Mouse (Mus musculus) neural tube, embryonic 14.5 days (tissue): ENCODE data around the gene Apol6. TPM values are rescaled to one million over a fixed set of nuclear protein-coding genes. Genes with fewer than 3 reads are reported as not detected.

ENCODE experiments used
- ATAC-seq: fragments of 200-750 bp; cut with Nextera tagmentation; 2 replicates; pipeline ENCODE4 v1.8.0; 2017; ENCODE audit warnings: low read depth, mild to moderate bottlenecking, moderate TSS enrichment, moderate library complexity
- H3K27ac ChIP-seq: fragments of 300-500 bp; sonication (generic); 2 replicates; pipeline ENCODE4 v1.5.1; 2014; ENCODE audit warnings: low read depth, mild to moderate bottlenecking, control low read depth, low read length, moderate library complexity, mixed read lengths
- H3K27me3 ChIP-seq: fragments of 300-500 bp; sonication (generic); 2 replicates; pipeline ENCODE4 v1.6.1; 2014; ENCODE audit warnings: low read length; ENCODE audit not compliant: control insufficient read depth, insufficient read depth
- H3K36me3 ChIP-seq: fragments of 300-500 bp; sonication (generic); 2 replicates; pipeline ENCODE4 v1.6.1; 2014; ENCODE audit warnings: low read length, mixed read lengths; ENCODE audit not compliant: control insufficient read depth, insufficient read depth
- H3K4me1 ChIP-seq: fragments of 300-500 bp; sonication (generic); 2 replicates; pipeline ENCODE4 v1.6.1; 2014; ENCODE audit warnings: low read length; ENCODE audit not compliant: control insufficient read depth, insufficient read depth
- H3K4me2 ChIP-seq: fragments of 300-500 bp; sonication (generic); 2 replicates; pipeline ENCODE4 v1.6.1; 2014; ENCODE audit warnings: mild to moderate bottlenecking, low read depth, low read length, control low read depth
- H3K4me3 ChIP-seq: fragments of 300-500 bp; sonication (generic); 2 replicates; pipeline ENCODE4 v1.5.1; 2014; ENCODE audit warnings: low read depth, low read length, control low read depth, mixed read lengths
- H3K9ac ChIP-seq: fragments of 300-500 bp; sonication (generic); replicated peaks from 2 replicates; pipeline ENCODE4 v1.6.1; 2014; ENCODE audit warnings: low read depth, mild to moderate bottlenecking, control low read depth, low read length, mixed read lengths
- H3K9me3 ChIP-seq: fragments of 300-500 bp; sonication (generic); 2 replicates; pipeline ENCODE4 v1.6.1; 2016; ENCODE audit warnings: low read length; ENCODE audit not compliant: control insufficient read depth
- WGBS: fragments of 180-500 bp; shearing (Covaris S2); extraction: QIAGEN DNeasy Blood & Tissue Kit; methylation state at CpG from one replicate; pipeline ENCODE4 v1.1.7; 2014; 5-methylcytosine and 5-hydroxymethylcytosine counted together
- polyA plus RNA-seq: library from polyadenylated mRNA; unstranded; fragments of >200 nt; fragmentation: Nextera tagmentation; extraction: Ambion mirVana; gene quantifications from 2 replicates; pipeline ENCODE4 v1.2.1, GENCODE M21; 2014

Apol6 gene
- polyA plus RNA-seq, 1 experiment from 2014 or later = 0.08 TPM

DNA sequence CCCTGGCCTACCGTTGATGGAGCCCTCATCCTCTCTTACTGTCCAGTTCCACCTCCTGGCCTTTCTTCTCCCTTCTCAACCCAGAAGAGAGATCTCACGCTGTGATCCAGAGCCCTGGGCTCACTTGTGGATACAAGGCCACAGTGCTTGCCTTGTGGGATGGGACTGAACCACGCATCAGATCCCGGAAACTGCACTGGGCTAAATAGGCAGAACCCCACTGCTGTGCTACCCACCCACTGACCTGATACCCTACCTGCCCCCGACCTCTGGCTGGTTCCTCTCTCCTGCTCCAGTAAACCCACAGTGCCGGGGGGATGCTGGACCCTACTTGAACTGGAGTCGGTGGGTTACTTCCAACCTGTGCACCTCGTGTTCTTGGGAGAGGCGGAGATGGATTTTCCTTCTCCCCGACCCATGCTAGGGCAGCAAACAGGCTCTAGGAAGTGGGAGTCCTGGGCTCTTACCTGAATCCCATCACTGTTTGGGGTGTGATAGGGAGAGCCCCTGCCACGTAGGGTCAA lies 26.3 kb downstream of the Apol6 start:
- peaks cover 2% of the 10 kb centered on the region; the same call in 1 of the 2 replicates for H3K4me1 ChIP-seq
- H3K4me3 ChIP-seq = no peak overlapping the region
- no peak overlapping the region for H3K9ac ChIP-seq
- no peak overlapping the region for H3K27ac ChIP-seq
- H3K4me2 ChIP-seq = no peak overlapping the region
- no peaks in the 10 kb centered on the region for H3K36me3 ChIP-seq
- H3K9me3 ChIP-seq = no peaks in the 10 kb centered on the region
- 91% methylated on average over 11 of the region's 11 CpGs for WGBS
- 0 out of 2 replicates have a peak, but pooled peaks have one; percentile 12 for ATAC-seq
- no peaks in the 10 kb centered on the region for H3K27me3 ChIP-seq

DNA sequence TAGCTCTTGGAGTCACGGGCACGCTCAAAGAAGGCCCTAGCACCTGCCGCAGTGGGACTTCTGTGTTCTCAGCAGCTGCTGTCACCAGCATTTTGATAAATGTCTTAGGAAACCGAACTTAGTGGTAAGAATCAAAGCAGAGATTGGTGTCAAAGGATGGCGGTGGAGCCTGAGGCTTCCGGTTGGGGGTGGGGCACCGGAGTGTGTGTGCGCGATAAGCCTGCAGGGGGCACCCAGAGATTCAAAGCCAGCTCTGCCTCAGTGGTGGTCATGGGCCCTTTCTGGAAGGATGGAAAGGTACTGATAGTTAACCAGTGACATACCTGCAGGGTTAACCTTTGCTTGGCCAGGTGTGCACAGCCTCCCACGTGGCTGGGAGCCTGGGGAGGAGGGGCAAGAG lies 27.0 kb downstream of the Apol6 start:
- Histone ChIP-seq H3K9ac (no peak overlapping the region), H3K4me3 (no peak overlapping the region), H3K27me3 (no peaks in the 10 kb centered on the region), H3K4me2 (no peak overlapping the region), H3K36me3 (peaks cover 3% of the 10 kb centered on the region; the same call in 1 of the 2 replicates), H3K4me1 (peaks cover 2% of the 10 kb centered on the region; the same call in 1 of the 2 replicates), H3K27ac (no peak overlapping the region), H3K9me3 (no peaks in the 10 kb centered on the region)
- WGBS = 24% methylated on average over 10 of the region's 10 CpGs
- 0 out of 2 replicates have a peak, but pooled peaks have one; percentile 52 for ATAC-seq

DNA sequence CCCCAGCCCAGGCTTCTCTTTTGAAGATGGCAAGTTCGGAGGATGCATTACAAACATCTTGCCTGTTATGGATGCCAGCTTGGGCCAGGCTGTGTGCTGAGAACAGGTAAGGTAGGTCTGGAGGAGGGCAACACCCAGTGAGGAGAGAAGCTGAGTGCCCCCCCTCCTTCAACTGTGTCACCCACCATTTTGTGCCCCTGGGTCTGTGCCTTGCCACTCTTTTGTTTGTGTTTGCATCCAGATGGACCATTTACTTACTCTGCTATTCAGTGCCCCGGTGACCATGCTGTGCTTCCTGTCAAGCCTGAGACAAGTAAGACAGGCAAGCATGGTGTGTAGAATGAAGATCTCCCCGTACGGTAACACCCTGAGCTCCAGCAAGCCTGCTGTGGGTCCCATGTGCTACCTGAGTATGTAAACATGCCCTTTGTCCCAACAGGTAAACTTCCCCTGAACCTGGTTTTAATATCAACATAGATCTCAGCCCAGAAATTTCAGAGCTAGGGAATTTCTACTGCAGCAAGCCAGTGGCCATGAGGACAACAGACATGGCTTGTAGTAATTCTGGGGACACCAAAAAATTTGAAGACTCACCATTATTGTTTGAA lies 28.1 kb downstream of the Apol6 start:
- H3K36me3 ChIP-seq = peaks cover 15% of the 10 kb centered on the region; the same call in 1 of the 2 replicates
- no peak overlapping the region for H3K4me2 ChIP-seq
- 68% methylated on average over 4 of the region's 4 CpGs for WGBS
- H3K9me3 ChIP-seq = no peaks in the 10 kb centered on the region
- no peak for ATAC-seq
- H3K27ac ChIP-seq = no peak overlapping the region
- H3K4me1 ChIP-seq = peaks cover 2% of the 10 kb centered on the region; the same call in 1 of the 2 replicates
- no peaks in the 10 kb centered on the region for H3K27me3 ChIP-seq
- no peak overlapping the region for H3K9ac ChIP-seq
- H3K4me3 ChIP-seq = no peak overlapping the region

DNA sequence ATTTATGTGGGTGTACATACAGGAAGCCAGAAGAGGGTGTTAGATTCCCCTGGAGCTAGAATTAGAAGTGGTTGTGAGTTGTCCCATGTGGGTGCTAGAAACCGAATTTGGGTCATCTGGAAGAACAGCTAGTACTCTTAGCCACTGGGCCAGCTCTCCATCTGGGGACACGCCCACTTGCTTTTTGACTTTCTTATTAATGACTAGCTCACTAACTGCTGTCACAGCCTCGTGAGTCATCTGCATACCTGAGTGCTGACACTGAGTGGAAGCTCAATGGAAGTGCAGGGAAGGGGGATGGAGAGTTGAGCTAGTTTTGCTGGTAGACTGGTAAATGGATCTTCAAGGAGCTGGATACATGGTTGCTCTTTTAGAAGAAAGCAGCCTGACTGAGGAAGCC lies 32.0 kb downstream of the Apol6 start:
- ATAC-seq = no peak
- H3K36me3 ChIP-seq = peaks cover 25% of the 10 kb centered on the region; the same call in 1 of the 2 replicates
- no peak overlapping the region for H3K9ac ChIP-seq
- H3K9me3 ChIP-seq = no peaks in the 10 kb centered on the region
- 82% methylated on average over 3 of the region's 3 CpGs for WGBS
- H3K4me2 ChIP-seq = no peak overlapping the region
- H3K4me1 ChIP-seq = peaks cover 2% of the 10 kb centered on the region; the same call in 1 of the 2 replicates
- no peak overlapping the region for H3K27ac ChIP-seq
- H3K4me3 ChIP-seq = no peak overlapping the region
- H3K27me3 ChIP-seq = no peaks in the 10 kb centered on the region

DNA sequence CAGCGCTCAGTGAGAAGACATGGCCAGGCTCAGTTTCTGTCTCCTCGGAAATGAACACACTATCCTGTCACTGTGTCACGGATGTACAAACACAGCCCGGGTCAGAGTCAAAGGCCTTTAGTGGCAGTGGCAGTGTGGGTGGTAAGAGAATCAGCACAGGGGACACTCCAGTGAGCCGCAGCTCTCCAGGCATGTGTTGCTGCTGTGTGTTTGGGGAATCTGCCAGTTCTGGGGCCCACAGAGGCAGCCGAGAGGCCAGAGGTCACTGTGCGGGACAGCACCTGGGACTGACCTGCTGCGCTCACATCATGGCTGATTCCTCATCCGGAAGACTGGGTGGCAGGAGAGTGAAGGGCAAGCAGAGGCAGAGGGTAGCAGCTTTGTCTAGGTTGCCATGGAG lies 33.4 kb downstream of the Apol6 start:
- WGBS = 92% methylated on average over 9 of the region's 9 CpGs
- ATAC-seq = no peak
- no peak overlapping the region for H3K27ac ChIP-seq
- peaks cover 30% of the 10 kb centered on the region; the same call in 1 of the 2 replicates for H3K36me3 ChIP-seq
- no peak overlapping the region for H3K4me3 ChIP-seq
- no peaks in the 10 kb centered on the region for H3K9me3 ChIP-seq
- H3K4me2 ChIP-seq = no peak overlapping the region
- no peaks in the 10 kb centered on the region for H3K27me3 ChIP-seq
- no peak overlapping the region for H3K9ac ChIP-seq
- no peaks in the 10 kb centered on the region for H3K4me1 ChIP-seq

DNA sequence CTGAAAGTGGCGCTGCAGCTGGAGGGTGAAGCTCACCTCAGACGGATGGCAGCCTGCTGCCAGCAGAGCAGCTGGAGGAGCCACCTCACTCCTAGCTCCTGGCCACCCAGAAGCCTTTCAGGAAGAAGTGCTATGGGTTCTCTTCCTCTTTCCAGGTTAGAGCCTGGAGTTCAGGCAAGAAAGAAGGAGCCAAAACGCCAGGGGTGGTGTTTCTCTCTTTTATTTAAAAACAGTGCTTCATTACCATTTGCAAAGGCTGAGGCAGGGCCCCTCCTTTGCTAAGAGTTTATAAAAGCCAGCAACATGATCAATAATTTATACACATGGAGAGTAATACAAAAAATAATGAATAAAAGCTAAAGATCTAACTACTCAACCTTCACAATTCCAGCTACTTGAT lies 34.3 kb downstream of the Apol6 start:
- WGBS = 54% methylated on average over 3 of the region's 3 CpGs
- Histone ChIP-seq H3K27ac (no peak overlapping the region), H3K4me1 (no peaks in the 10 kb centered on the region), H3K4me2 (no peak overlapping the region), H3K9ac (no peak overlapping the region), H3K36me3 (peaks cover 30% of the 10 kb centered on the region; the same call in 1 of the 2 replicates), H3K27me3 (no peaks in the 10 kb centered on the region), H3K9me3 (no peaks in the 10 kb centered on the region), H3K4me3 (no peak overlapping the region)
- no peak for ATAC-seq

DNA sequence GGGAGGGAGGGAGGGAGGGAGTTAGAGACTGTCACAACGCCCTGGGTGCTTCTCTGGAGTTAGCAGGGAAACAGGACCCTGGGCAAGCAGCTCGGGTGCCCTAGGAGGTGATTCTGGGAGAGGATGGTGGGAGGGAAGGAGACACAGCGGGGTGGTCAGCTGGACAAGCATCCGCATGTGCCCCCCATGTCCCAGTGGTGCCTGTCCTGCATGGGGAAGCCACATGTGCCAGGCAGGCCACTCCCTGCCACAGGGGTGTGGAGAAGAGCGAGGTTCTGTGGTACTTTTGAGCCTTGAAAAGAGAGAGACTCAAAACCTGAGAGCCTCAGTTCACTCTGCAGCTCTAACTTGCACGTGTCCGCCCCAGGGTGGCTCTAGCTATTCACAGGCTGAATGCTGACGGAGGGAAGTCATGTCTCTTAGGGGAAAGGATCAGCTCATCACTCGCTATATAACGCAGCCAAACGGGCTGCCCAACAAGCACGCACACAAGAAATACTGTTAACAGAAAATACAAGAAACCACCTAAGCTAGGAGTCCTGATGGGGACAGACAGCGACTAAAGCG lies 34.8 kb downstream of the Apol6 start:
- Histone ChIP-seq H3K27me3 (no peaks in the 10 kb centered on the region), H3K36me3 (peaks cover 30% of the 10 kb centered on the region; the same call in 1 of the 2 replicates), H3K9me3 (no peaks in the 10 kb centered on the region), H3K4me2 (no peak overlapping the region), H3K4me3 (no peak overlapping the region), H3K4me1 (no peaks in the 10 kb centered on the region), H3K9ac (no peak overlapping the region), H3K27ac (no peak overlapping the region)
- no peak for ATAC-seq
- WGBS = 68% methylated on average over 14 of the region's 14 CpGs

DNA sequence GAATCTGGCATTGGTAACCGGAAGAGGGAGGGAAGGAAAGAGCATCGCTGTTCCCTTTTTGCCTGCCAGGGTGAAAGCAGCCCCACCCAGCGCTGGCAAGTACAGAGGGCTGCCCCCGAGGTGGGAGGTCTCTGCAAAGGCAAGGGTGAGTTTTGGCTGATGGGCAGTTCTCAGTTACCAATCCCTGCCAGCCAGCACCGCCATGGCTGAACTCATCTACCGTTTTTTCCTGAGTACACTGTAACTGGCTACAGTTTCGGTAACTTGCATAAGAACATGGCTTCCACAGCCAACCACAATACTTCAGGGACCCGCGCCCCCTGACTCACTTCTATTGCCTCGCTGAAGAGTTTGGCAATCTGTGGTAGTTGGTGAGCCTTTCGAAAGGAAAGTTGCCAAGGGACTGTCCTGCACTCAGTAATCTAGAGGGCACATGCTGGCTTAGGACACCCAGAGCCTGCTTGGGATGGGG lies 35.4 kb downstream of the Apol6 start:
- WGBS = 80% methylated on average over 11 of the region's 11 CpGs
- Histone ChIP-seq H3K9ac (no peak overlapping the region), H3K4me1 (no peaks in the 10 kb centered on the region), H3K27me3 (no peaks in the 10 kb centered on the region), H3K4me3 (no peak overlapping the region), H3K36me3 (peaks cover 35% of the 10 kb centered on the region), H3K4me2 (no peak overlapping the region), H3K27ac (no peak overlapping the region), H3K9me3 (no peaks in the 10 kb centered on the region)
- no peak for ATAC-seq

DNA sequence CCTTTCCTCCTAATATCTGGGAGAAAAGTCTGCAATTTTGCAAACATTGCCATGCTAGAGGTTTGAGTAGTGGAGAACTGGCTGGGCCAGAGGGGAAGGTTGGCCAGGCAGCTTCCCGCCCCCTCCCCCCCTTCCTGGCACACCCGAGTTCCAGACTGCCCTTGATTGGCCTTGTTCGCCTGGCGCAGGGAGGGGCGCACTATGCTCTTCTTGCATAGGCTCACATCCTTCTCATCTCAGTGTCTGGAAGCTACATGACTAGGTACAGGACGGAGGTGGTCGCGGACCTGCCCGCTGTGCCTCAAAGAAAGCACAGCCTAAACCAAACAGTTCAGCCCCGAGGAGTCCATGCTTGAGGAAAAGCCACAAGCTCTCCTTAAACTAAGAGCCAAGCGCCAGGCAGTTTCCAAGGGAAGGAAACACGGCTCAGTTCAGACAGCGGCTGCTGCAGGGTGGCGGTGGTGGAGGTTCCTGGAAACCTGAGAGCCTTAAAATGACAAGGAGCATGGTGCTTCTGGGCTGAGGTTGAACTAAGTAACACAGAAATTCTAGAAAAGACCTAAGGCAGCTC lies 36.2 kb downstream of the Apol6 start:
- H3K4me1 ChIP-seq = no peaks in the 10 kb centered on the region
- no peaks in the 10 kb centered on the region for H3K27me3 ChIP-seq
- no peak overlapping the region for H3K9ac ChIP-seq
- no peak overlapping the region for H3K4me3 ChIP-seq
- 80% methylated on average over 14 of the region's 14 CpGs for WGBS
- no peak overlapping the region for H3K4me2 ChIP-seq
- no peaks in the 10 kb centered on the region for H3K9me3 ChIP-seq
- no peak overlapping the region for H3K27ac ChIP-seq
- H3K36me3 ChIP-seq = peaks cover 43% of the 10 kb centered on the region
- no peak for ATAC-seq
